Mouse (Mus musculus): Measurements from ENCODE around the gene Mia.

Gene Mia

GRCm38 (mm10) chr7:27184964-27185363 lies 4.0 kb upstream of the Mia start:
- peak; percentile 49 for DNase-seq

GRCm38 (mm10) chr7:27182498-27182897 lies 1.5 kb upstream of the Mia start:
- no peak for DNase-seq

DNA sequence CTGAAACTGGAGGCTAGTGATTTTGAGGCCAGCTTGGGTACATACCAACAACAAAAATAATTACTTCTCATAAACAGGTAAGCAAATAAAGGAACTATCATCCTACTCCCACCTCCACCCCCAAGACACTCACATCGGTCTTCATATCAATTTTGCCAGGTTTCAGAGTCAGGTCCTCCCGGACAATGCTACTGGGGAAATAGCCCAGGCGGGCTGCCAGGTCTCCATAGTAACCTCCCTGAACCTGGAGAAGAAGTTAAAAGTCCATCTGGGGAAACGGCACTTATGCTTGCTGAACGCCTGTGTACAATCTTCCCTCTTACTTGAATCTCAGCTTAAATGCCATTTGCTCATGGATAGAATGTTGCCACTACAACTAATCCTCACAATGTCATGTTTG lies 921 bp downstream of the Mia start:
- DNase-seq, result no peak

DNA sequence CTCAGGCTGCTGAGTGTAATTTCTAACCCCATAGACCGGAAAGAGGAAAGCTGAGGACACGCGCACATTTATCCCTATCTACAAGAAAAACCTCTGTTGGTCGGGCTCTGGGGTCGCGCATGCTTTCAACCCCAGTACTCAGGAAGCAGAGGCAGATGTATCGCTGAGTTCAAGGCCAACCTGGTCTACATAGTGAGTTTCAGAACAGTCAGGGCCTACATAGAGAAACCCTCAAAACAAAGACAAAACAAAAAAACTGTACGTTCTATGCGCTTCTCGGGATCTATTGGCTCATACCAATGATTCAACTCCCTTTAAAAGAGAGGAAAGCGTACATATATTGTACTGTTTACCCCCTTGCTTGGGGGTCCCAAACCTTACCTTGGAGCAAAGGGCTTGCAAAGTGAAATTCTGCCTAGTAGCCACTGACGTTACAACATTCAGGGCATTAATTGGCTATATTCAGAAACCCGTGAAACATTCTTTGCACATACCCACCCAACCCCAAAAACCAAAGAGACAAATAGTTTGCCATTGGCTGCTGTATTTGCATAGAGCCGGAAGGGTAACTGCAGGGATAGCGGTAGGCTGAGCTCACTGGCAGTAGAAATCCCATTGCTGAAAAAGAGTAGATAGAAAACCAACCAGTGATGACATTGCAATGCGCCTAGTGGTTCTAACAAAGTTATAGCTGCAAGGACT lies 1.6 kb downstream of the Mia start:
- no peak for DNase-seq

- DNase-seq, result peak; percentile 98
Observed at GRCm38 (mm10) chr7:27178324-27179216, 2.4 kb downstream of the Mia start, which contains the start of gene Rab4b. TSS of gene Rab4b (minus strand) at chr7:27178896.

DNA sequence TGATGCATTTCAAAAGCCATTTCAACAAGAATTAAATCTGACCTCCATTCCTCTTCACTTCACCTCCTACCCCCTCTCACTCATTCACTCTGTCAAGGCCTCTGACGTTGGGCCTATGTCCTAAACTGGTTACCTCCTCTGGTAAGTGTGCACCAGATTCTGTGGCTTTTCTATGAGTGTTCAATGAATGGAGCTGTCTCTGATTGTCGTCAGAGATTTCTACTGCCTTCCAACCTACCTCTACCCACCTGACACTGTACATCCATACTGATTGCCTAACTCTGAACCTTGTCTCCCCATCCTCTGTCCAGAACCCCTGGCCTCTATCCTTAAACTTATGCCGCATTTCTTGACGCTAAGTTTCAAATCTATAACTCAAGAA lies 3.0 kb downstream of the Mia start:
- DNase-seq, result no peak

DNA sequence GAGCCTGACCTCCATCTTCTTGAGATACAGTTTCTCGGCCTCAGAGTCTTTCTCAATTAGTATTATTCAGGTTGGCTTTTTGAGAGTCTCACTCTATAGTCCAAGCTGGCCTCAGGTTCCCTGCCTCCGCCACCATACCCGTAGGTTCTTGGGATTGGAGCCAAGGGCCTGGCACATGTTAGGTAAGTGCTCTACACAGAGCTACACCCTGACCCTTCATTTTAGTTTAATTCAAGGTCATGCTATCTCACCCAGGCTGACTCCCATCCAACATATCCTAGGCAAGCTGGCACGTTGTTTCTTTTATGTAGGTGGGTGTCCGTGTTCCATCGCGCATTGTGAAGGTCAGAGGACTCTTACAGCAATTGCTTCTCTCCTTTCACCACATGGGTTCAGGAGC lies 6.1 kb downstream of the Mia start:
- DNase-seq, result no peak

- no peak for DNase-seq
Observed at GRCm38 (mm10) chr7:27174496-27174895, 6.5 kb downstream of the Mia start.

GRCm38 (mm10) chr7:27170981-27171380 lies 10.0 kb downstream of the Mia start:
- DNase-seq, result no peak

- no peak for DNase-seq
Observed at GRCm38 (mm10) chr7:27168371-27168770, 12.6 kb downstream of the Mia start.

GRCm38 (mm10) chr7:27167475-27168094 lies 13.4 kb downstream of the Mia start:
- DNase-seq, result no peak

DNA sequence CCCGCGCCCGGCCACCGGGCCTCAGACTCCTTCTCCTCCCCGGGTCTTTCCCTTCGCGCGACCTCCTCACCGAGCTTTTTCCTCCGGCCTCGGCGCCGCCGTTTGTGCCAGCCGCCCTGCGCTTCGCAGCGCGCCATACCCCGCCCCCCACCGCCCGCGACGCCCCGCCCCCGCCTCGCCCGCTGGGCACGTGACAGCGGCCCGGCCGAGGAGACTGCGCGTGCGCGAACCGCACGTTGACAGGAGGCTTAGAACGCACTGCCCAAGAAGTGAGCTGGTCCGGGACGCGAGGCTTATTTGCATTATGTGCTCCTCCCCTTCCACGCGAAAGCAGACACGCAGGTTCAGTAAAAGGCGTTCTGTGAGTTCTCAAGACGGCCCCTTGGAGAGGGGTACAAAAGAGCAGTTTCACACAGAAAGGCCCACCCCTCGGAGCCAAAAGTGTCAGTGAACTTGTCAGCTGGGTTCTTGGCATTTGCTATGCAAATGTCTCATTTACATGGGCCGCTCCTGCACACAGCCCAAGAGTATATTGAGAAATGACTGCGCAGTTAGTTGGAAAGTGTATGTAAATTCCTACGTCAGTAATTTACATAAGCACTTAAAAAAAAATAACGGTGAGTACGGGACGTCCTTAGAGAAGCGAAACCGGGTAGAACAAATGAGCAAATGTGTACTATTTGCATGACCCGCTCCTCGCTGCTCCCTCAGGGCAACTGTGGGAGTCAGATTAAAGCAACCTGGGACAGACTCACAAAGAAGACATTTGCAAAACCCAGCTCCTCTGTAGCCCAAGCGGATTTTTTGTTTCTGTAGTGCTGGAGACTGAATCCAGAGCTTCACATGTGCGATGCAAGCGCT lies 14.1 kb downstream of the Mia start, which contains the start of gene Egln2:
Egln2 (minus strand) TSS at position 189 of the 861 bp plus-strand sequence.
- DNase-seq, result peak; percentile 95

DNA sequence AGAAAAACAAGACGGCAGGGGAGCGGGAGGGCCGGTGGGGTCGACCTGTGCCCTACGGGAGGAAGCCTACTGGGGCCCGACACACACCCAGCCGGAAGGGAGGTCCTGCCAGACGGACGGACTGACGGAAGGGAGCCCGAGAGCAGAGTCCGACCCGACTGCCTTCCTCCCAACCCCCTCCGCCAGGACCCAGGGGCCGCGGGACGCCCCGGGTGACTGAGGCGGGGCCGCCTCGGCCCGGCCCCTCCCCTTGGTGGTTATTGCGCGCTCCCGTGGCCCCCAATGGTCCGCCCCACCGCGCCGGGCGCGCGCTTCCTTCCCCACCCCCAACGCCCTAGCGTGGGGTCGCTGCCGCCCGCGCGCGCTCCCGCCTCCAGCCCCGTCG lies 14.7 kb downstream of the Mia start:
- peak; percentile 92 for DNase-seq

- no peak for DNase-seq
Observed at GRCm38 (mm10) chr7:27165696-27166095, 15.3 kb downstream of the Mia start.

DNA sequence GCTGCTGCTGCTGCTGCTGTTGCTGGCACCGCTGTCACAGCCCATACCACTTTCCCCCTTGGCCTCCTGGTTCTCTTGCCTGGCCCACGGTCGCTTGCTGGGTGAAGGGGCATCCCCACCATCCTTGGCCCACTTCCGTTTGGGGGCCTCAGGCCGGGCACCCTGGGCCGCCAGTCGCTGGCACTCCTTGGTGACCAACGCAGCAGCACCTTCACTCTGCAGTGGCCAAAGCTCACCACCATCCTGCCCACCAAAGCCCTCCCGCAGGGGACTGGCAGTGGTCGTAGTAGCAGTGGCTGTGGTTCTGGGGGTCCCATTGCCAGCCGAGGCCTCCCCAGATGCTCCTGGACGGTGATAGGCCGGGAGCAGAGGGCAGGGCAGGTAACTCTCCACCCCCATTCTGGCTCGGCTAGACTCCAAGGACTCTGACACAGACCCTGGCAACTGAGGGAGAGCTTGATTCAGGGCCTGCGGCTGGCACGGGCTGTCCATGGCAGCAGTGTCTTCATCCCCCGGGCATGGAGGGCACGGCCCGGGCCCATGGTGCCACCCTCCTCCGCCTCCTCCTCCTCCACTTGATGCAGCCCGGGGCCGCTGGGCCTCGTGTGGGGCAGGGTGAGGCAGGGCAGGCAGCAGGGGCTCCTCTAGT lies 15.8 kb downstream of the Mia start:
- no peak for DNase-seq

DNA sequence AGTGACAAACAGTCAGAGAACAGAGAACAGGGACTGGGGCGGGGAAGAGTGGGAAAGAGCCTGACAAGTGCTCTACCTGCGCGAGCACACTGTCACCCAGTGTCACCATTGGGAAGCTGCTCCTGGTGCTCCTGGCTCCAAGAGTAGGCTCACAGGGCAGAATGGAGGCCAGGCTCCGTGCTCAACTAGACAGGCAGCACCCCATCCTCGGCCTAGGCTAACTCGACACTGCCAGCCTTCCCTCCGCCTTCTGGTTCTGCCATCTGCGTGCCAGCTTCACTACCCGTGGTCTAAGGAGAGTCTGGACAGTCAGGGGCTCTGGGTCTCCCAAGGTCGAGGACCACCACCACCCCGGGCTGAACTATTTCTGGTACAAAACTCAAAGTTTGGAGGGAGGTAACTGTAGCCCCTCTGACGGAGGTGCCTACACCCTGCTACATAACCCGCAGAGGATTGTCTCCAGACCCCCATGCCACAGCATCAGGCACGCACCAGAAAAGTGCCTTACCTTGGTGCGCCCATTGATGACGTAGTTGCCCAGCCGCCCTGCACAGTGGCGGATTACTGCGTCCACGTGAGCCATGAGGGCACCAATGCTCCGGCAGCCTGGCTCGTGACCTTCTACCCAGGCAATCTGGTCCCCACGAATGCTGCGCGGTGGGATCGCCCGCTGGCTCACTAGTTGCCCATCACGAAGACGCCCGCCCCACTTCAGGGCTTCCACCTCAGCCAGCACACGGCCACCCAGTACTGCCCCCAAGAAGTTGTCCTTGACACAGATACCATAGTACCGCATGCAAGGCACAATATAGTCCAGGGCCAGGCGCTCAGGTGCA lies 16.6 kb downstream of the Mia start:
- DNase-seq, result no peak

- no peak for DNase-seq
Observed at GRCm38 (mm10) chr7:27163450-27163805, 17.5 kb downstream of the Mia start.

- DNase-seq, result no peak
Observed at GRCm38 (mm10) chr7:27162780-27163449, 18.0 kb downstream of the Mia start.

GRCm38 (mm10) chr7:27161744-27162143 lies 19.2 kb downstream of the Mia start:
- DNase-seq, result no peak

DNA sequence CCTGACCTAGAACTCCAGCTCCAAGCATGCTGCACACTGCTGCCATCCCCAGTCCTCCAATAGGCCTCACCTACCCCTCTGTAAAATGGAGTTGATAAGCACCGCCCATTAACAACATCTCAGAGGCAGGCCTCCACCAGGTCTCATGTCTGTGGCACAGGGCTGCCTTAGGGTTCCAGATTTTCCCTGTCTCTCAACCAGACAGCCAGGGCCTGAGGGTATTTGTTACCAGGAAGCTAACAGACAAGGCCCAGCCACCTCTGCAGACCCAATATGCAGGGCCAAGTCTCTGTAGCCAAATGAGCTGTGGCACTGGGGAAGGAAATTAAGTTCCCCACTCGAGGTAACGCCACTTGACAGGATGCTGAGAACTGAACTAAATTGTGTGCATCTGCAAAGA lies 20.0 kb downstream of the Mia start:
- no peak for DNase-seq

DNA sequence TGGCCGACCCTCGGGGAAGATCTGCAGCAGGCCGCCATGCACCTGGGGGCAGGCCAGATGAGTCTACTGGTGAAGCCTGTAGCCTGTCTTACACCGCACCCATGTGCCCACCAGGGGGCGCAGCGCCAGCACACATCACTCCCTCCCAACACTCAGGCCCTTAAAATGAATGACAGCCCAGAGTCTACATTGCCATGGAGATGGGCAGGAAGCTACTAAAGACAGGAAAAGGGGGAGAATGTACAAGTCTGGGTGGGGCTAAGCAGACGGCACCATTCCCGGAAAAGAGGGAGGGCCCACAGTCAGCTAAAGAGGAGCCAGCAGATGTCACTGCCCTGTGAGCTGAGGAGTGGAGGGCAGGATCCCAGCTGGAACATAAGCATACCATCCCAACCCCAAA lies 21.1 kb downstream of the Mia start:
- peak; percentile 86 for DNase-seq
